Mouse (Mus musculus) liver, adult 2 months (tissue): ENCODE measurements around the gene Tc2n.

Source experiments
- CTCF ChIP-seq: fragments of 200-500 bp; IDR thresholded peaks from 2 replicates; pipeline ENCODE4 v1.5.1; 2011; ENCODE audit warnings: low read depth, low read length, control low read depth
- POLR2A ChIP-seq: fragments of 200-500 bp; IDR thresholded peaks from 2 replicates; pipeline ENCODE4 v1.6.1; 2011; ENCODE audit warnings: low read length, control low read depth; ENCODE audit not compliant: insufficient read depth; ENCODE audit errors: extremely low read depth

GRCm38 (mm10) chr12:101762054-101762453, 43.7 kb upstream of the Tc2n start:
- TF ChIP-seq CTCF (peak; percentile 37), POLR2A (no peak)
